Mouse (Mus musculus) small intestine, adult 2 months (tissue): ENCODE results near the gene Ms4a6c. TPM values are rescaled to one million over a fixed set of nuclear protein-coding genes. Genes with fewer than 3 reads are reported as not detected.
"Not testable (repeated sequence)": the region's sequence is repeated elsewhere in the genome, so short reads cannot be mapped to it uniquely, and the experiment has no call there.

Experiments used
- H3K27ac ChIP-seq: fragments of 200-500 bp; 2 replicates; pipeline ENCODE4 v1.5.1; 2012; ENCODE audit warnings: low read depth, low read length, control low read depth, inconsistent platforms; ENCODE audit not compliant: insufficient read depth
- H3K27me3 ChIP-seq: fragments of 200-500 bp; 2 replicates; pipeline ENCODE4 v1.6.1; 2012; ENCODE audit warnings: mild to moderate bottlenecking, moderate library complexity, low read length, inconsistent platforms; ENCODE audit not compliant: control insufficient read depth, insufficient read depth
- H3K36me3 ChIP-seq: fragments of 200-500 bp; 2 replicates; pipeline ENCODE4 v1.6.1; 2012; ENCODE audit warnings: mild to moderate bottlenecking, low read length, control low read depth, inconsistent platforms; ENCODE audit not compliant: control insufficient read depth, insufficient read depth
- H3K4me1 ChIP-seq: fragments of 200-500 bp; 2 replicates; pipeline ENCODE4 v1.6.1; 2012; ENCODE audit warnings: low read length, inconsistent platforms, mixed read lengths; ENCODE audit not compliant: control insufficient read depth, insufficient read depth, insufficient read length
- H3K4me3 ChIP-seq: fragments of 200-500 bp; 2 replicates; pipeline ENCODE4 v1.5.1; 2012; ENCODE audit warnings: low read depth, mild to moderate bottlenecking, control low read depth, inconsistent platforms, low read length, moderate library complexity
- CTCF ChIP-seq: fragments of 200-500 bp; IDR thresholded peaks from 2 replicates; pipeline ENCODE4 v1.5.1; 2012; ENCODE audit warnings: low read depth, mild to moderate bottlenecking, control low read depth, inconsistent platforms, low read length, moderate library complexity, mixed read lengths; ENCODE audit not compliant: insufficient replicate concordance, insufficient read length; ENCODE audit errors: extremely low read depth
- POLR2A ChIP-seq: fragments of 200-500 bp; IDR thresholded peaks from 2 replicates; pipeline ENCODE4 v1.6.1; 2012; ENCODE audit warnings: low read depth, mild to moderate bottlenecking, control low read depth, inconsistent platforms, low read length, moderate library complexity
- WGBS: fragments of 180-500 bp; shearing (Covaris S2); methylation state at CpG from one replicate; pipeline ENCODE4 v1.1.7; 2018; 5-methylcytosine and 5-hydroxymethylcytosine counted together
- polyA plus RNA-seq: library from polyadenylated mRNA; depleted of rRNA; stranded (reverse); fragments of >200 nt; gene quantifications from 2 replicates; pipeline ENCODE4 v1.2.3, GENCODE M21; 2012

Gene Ms4a6c
- polyA plus RNA-seq, 1 experiment: 1.6 TPM

DNA sequence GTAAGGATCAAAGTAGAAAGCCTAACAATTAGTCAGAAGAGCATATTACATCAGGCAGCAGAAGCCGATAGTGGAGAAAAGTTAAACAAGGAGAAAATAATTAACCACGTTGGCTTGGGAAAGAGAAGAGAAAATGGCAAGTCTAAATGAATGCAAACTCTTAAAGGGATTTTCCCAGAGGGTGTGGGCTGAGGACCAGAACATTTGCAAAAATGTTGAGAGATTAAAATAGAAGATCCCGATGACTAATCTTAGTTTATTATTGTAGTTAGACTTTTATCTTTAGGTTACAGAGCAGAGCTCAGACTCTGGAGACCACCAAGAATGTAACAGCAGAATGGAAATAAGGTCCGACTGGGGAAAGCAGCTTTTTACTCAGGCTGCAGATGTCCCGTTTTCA, 2.7 kb upstream of the Ms4a6c start:
- no peak overlapping the region for H3K4me3 ChIP-seq
- no peaks in the 10 kb centered on the region for H3K36me3 ChIP-seq
- WGBS: 20% methylated on average over 5 of the region's 5 CpGs
- no peak overlapping the region for H3K27ac ChIP-seq
- 0 out of 2 replicates have a peak, but pooled peaks cover 1% of the 10 kb centered on the region for H3K4me1 ChIP-seq
- no peak for TF ChIP-seq CTCF
- no peak for TF ChIP-seq POLR2A
- H3K27me3 ChIP-seq: no peaks in the 10 kb centered on the region

- not testable (repeated sequence) for H3K4me3 ChIP-seq, H3K27me3 ChIP-seq, H3K27ac ChIP-seq, H3K4me1 ChIP-seq, H3K36me3 ChIP-seq
- 60% methylated on average over 1 of the region's 1 CpGs for WGBS
Observed at GRCm38 (mm10) chr19:11468361-11468760, 805 bp upstream of the Ms4a6c start.

GRCm38 (mm10) chr19:11479714-11480113, 10.5 kb downstream of the Ms4a6c start:
- 71% methylated on average over 2 of the region's 2 CpGs for WGBS
- TF ChIP-seq POLR2A (no peak), CTCF (no peak)
- Histone ChIP-seq H3K27ac (no peak overlapping the region), H3K4me1 (no peaks in the 10 kb centered on the region), H3K4me3 (no peak overlapping the region), H3K27me3 (no peaks in the 10 kb centered on the region), H3K36me3 (no peaks in the 10 kb centered on the region; the same call in 1 of the 2 replicates)

GRCm38 (mm10) chr19:11482684-11483083, 13.5 kb downstream of the Ms4a6c start:
- Histone ChIP-seq H3K4me3 (no peak overlapping the region), H3K27ac (no peak overlapping the region)
- WGBS: 84% methylated on average over 2 of the region's 2 CpGs

GRCm38 (mm10) chr19:11483941-11484340, 14.8 kb downstream of the Ms4a6c start:
- H3K4me1 ChIP-seq: no peaks in the 10 kb centered on the region
- no peaks in the 10 kb centered on the region for H3K27me3 ChIP-seq
- H3K27ac ChIP-seq: no peak overlapping the region; the same call in 1 of the 2 replicates
- WGBS: 63% methylated on average over 4 of the region's 4 CpGs
- H3K36me3 ChIP-seq: no peaks in the 10 kb centered on the region
- TF ChIP-seq CTCF: no peak
- TF ChIP-seq POLR2A: no peak
- H3K4me3 ChIP-seq: no peak overlapping the region

More at GRCm38 (mm10) chr19:11482684-11483083, 13.5 kb downstream of the Ms4a6c start:
- no peaks in the 10 kb centered on the region for H3K36me3 ChIP-seq
- no peaks in the 10 kb centered on the region for H3K4me1 ChIP-seq
- TF ChIP-seq POLR2A (no peak), CTCF (no peak)
- no peaks in the 10 kb centered on the region for H3K27me3 ChIP-seq

DNA sequence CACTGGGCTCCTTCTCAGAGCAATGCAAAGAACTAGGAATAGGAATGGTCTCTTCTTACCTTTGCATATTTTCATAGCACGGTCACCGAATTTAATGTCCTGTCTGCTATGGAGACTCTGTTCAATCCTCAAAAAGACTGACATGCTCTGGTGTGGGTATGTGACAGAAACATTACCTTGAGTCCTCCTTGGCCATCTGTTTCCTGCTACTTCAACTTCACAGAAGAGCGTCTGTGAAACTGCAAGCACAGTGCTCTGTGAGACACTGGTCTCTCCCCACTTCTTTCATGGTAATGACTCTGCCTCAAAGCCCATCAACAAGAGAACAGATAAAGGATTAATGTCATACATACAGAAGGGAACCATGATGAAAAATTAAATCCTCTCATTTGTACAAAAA, 15.2 kb downstream of the Ms4a6c start:
- no peak overlapping the region; the same call in 1 of the 2 replicates for H3K27ac ChIP-seq
- 74% methylated on average over 3 of the region's 3 CpGs for WGBS
- TF ChIP-seq CTCF (no peak), POLR2A (no peak)
- no peaks in the 10 kb centered on the region for H3K36me3 ChIP-seq
- no peaks in the 10 kb centered on the region for H3K4me1 ChIP-seq
- no peaks in the 10 kb centered on the region for H3K27me3 ChIP-seq
- no peak overlapping the region for H3K4me3 ChIP-seq

GRCm38 (mm10) chr19:11485266-11485665, 16.1 kb downstream of the Ms4a6c start:
- Histone ChIP-seq H3K27me3 (no peaks in the 10 kb centered on the region), H3K36me3 (no peaks in the 10 kb centered on the region), H3K4me3 (no peak overlapping the region), H3K27ac (no peak overlapping the region), H3K4me1 (no peaks in the 10 kb centered on the region)
- TF ChIP-seq POLR2A (no peak), CTCF (no peak)
- 64% methylated on average over 3 of the region's 3 CpGs for WGBS

DNA sequence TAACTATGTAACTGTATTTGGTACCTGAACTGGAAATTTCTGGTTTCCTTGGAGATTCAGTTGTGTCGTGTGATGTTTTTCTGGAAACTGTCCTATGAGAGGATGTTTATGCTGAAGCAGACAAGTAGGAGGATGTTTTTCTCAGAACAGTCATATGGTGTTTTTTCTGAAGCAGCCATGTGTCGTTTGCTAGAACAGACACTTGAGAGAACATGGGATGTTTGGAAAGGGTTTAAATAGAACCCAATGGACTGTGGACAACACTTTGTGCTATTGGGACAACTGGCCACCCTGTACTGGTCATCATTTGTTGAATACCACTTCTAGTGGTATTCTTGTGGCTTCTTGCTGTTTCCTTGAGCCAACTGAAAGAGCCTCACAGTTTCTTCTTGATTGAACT, 16.6 kb downstream of the Ms4a6c start, which contains the start of gene Gm8369:
Gm8369 (plus strand) TSS at position 193 of the 400 bp plus-strand sequence.
- 58% methylated on average over 2 of the region's 2 CpGs for WGBS
- H3K4me3 ChIP-seq: no peak within 1 kb of the TSS
- peak within 1 kb of the TSS; percentile 73 for H3K27ac ChIP-seq

More for the DNA sequence above, 16.6 kb downstream of the Ms4a6c start, which contains the start of gene Gm8369:
- H3K27me3 ChIP-seq: no peaks in the 10 kb centered on the region
- no peak for TF ChIP-seq CTCF
- no peak for TF ChIP-seq POLR2A
- no peaks in the 10 kb centered on the region for H3K4me1 ChIP-seq
- H3K36me3 ChIP-seq: no peaks in the 10 kb centered on the region
